Mouse (Mus musculus): Measurements from ENCODE around the gene Slc35b2.
A peak's percentile ranks its signal among the peaks of the same experiment; 100 is the strongest.

Slc35b2 gene

DNA sequence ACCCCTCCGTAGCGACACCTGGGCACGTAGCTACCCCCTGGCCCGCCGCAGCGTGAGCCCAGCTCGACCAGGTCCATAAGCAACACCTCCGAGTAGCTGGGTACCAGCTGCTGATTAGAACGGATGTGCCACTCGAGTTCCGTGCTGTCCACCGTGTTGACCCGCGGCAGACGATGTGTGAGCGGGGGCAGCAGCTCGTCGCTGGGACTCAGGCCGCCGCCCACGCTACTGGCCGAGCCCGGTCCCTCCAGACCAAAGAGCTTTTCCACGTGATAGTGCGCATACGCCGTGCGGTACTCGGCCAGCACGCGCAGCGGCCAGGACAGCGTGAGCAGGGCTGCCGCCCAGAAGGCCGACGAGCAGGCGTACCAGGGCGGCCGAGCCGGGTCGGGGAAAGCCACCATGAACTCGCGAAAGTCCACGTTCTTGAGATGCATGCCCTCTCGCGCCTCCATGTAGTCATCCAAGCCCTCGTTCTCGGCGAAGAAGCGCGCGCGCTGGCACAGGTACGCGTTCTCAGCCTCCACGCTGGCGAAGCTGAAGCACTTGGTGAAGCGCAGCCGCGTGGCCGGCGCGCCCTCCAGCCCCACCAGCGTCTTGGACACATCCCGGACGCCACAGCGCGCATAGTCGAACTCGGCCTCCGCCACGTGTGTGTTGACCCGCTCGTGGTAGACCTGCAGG, 18.3 kb upstream of the Slc35b2 start:
- no peak for DNase-seq (ENCODE audit: low spot score in 2 of 2)

DNA sequence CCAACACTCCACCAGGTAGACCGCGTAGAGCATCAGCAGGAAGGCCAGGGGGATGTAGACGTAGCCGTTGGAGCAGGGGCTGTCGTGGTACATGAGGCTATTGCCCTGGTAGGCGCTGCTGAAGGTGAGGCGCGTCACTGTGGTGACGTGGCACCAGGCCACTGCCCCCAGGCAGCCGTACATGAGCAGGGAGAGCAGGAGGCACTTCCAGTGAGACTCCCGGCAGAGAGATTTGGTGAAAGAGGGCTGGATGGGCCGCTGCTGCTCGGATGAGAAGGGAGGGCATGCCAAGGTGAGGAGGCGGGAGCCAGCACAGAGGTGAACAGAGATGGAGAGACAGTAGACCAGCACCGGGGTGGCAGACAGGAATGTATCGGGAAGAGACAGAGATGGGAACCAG, 16.7 kb upstream of the Slc35b2 start:
- DNase-seq (ENCODE audit: low spot score in 2 of 2) = no peak

DNA sequence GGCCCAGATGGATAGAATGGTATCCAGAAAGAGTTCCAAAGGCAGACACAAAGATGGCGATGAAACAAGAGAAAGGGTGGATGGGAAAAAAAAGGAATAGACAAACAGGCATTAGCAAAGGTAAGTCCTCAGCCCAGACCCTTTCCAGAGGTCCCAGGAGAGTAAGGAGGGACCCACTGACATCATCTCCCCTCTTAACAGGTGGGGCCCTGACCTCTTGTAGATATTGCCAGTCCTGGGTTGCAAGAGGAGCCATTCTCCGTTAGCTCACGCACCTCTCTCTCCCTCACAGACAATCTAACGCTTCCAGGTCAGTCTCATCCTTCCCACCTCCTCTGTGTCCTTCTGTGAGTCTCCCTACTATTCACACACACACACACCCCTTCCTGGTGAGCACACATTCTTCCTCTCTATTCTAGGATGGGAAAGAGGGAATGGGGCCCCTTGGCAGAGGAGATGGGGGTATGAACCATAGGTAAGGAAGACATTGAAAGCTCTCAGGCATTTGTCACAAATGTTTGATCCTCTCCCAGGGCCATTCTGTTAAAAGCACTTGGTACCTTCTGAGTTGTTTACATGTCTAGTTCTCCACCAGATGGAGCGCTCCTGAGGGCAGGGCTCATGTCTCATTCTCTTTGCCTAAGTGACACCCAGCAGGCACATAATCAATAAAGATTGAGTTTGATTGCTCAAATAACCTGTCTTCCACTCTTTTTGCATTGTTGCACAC, 16.0 kb upstream of the Slc35b2 start:
- DNase-seq (ENCODE audit: low spot score in 2 of 2) = no peak

DNA sequence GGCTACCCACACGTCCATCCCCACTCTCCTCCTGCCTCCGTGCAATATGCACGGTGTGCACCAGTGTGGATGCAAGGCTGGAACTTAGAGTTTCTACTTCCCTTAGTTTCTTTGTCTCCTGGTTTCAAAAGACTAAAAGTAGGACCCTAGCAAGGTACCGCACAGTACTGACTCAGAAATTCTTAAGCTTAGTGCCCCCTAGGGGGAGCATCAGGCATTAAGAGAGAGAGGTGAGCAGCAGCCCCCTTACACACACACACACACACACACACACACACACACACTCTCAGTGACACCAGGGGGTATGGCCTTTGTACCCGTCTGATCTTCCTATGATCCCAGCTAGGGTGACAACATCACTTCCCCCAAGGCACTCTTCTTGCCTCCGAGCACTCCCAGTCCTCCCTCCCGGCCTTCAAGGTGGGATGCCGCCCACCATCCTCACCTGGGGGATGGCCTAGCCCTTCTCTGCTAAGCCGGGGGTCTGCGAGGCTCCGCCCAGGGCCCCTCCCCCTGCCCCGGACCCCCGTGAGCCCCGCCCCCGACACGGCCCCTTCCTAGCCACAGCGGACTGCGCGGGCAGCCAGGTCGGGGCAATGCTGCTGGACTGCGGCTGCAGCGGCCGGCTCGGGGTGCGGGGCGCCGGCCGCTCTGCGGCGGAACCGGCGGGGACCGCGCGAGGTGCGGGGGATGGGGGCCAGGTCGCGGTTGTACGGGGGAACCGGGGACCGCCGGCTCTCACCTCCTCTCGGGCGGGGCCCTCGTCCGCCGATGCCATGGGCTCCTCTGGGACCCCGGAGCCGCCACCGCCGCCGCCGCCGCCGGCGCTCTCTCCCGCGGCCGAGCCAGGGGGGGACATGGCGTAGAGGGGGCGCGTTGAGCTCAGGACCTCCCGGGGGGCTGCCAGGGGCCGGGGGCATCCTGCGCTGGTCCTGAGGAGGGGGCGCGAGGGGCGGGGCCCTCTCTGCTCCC, 14.8 kb upstream of the Slc35b2 start:
- no peak for DNase-seq (ENCODE audit: low spot score in 2 of 2)

DNA sequence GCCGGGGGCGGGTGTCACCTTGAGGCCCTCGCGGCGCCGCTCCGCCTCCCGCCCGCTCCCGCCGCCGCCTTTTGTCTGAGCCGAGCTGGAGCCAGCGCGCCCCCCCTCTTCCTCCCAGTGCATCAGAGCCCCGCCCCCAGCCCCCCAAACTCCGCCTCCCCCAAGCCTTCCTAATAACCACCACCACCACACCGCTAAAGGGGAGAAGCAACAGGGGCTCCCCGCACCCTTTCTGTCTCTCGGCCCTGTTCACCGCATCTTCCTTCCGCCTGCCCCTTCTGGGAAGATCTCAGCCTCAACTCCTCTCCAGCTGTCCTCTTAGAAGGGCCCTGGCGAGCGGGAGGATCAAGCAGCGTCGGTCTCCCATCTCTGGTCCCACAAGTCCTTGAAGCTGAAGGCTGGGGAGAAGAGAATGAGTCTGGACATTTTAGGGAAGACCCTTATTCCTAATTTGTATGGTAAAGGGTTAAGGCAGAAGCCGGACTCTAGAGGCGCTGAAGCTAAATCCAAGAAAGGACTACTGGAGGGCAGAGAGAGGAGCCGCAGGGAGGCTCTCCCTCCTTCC, 14.0 kb upstream of the Slc35b2 start, which contains the start of gene Tmem151b:
Gene Tmem151b (minus strand): TSS at position 61 of the 565 bp plus-strand sequence.
- DNase-seq (ENCODE audit: low spot score in 2 of 2) = no peak

DNA sequence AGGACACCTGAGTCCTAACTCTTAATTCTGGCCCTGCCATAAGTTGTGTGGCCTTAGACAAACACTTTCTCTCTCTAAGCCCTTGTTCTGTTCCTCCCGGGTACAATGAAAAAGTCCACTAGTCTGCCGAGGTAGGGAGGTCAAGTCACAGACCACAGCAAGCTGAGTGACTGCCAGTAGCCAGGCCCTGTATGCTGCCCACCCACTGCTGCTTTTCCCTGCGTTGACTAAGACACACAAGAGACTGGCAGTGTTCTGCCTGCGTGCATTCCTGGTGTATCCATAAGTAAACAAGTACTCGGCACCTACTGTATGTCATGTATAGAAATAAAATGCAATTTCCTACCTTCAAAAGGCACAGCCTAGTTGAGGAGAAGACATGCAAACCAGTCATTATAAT, 13.4 kb upstream of the Slc35b2 start:
- no peak for DNase-seq (ENCODE audit: low spot score in 2 of 2)

DNA sequence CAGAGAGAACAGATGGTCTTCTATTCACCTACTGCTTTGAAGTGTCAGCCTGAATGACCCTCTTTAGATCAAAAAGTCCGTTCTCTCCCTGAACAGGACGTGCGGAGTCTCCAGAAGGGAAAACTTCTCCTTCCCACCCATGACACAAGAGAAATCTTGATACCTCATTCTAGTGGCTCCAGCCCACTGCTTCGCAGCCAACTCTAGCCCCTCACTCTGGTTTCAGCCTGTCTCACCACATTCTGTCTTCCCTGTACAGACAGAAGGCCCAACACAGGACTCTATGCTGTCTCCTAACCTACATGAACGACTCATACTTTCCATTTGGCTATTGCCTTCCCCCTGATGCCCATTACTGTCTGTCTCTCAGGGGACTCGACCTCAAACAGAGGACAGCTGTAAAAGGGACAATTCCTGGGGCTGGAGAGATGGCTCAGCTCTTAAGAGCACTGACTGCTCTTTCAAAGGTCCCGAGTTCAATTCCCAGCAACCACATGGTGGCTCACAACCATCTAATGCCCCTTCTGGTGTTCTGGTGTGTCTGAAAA, 12.4 kb upstream of the Slc35b2 start:
- no peak for DNase-seq (ENCODE audit: low spot score in 2 of 2)

DNA sequence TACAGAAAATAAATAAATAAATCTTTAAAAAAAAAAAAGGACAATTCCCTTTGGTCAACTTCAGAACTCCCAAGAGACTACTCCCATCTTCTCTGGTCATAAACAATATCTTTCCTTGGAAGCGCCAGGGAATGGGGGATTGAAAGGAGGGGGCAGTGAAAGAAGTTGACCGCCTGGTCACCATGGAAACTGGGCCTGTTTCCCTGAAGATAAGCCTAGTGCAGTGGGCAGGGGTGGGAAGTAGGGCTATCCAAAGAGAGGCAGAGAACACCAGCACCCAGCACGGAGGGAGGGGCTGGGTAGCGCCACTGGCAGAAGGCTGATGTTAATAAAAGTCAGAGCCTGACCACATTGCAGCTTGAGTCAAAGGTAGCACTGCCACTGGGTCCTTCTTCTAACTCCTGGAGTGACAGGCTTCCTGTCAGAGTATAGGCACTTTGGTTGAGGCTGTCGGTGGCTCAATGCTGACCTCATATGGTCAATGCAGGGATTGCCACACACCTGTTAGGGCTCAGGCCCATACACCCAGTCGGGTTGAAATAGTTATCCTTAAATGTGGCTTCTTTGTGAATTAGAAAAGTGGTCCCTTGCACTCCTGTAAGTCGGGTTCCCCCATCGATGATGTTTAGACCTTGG, 11.7 kb upstream of the Slc35b2 start:
- DNase-seq (ENCODE audit: low spot score in 2 of 2) = peak; percentile 70 to 75

DNA sequence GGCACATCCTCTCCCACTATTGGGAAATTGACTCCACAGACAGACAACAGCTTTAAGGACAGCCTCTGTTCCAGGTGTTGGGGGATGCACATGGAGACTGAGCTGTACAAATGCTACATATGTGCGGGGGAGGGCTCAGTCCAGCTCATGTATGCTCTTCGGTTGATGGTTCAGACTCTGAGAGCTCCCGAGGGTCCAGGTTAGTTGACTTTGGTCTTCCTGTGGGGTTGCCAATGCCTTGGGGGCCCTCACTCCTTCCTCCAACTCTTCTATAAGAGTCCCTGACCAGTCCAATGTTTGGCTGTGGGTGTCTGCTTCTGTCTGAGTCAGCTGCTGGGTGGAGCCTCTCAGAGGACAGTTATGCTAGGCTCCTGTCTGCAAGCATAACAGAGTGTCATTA, 10.6 kb upstream of the Slc35b2 start:
- DNase-seq (ENCODE audit: low spot score in 2 of 2) = no peak

DNA sequence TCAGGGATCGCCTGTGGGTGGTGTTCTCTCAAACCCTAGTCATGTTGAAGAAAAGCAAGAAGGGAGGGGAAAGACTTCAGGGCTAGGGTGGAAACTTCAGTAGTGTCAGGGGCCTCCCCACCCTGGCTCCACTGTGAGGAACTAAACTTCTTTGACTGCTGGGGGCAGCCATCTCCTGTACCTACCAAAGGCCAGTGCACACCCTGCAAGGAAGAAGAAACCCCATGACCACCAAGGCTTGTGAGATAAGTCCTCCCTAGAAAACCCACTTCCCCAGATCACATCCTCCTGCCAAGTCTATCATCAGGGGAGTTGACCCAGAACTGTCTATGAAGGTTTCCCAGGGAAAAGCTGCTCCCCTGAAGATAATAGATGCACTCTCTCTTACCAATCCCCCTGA, 9.3 kb upstream of the Slc35b2 start:
- no peak for DNase-seq (ENCODE audit: low spot score in 2 of 2)

DNA sequence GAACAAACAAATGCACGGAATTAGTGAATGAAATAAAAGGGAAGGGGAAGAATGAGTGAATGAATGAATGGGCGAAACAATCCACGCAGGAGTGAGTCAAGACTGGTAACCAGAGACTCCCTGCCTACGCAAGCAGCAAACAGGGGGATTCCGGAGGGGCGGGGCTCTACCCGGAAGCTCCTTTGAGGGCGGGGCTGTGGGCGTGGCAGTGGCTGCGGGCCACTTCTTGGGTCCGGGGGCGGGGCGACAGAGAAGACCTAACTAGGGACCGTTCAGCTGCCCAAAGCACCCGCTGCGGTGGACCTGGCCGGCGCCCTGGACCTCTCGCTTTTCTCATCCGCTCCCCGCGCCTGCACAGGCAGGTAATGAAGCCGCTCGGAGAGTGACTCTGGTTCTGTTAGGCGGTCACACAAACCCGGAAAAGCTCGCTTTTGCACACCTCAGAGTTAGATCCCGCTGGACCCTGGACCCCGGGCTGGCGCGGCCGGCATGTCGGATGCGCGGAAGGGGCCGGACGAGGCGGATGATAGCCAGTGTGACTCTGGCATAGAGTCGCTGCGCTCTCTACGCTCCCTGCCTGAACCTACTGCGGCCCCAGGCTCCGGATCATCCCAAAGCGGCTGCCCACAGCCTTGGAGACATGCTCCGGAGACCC, 8.1 kb upstream of the Slc35b2 start, which contains the start of gene Nfkbie:
Gene Nfkbie (plus strand): TSS at position 252 of the 655 bp plus-strand sequence.
- DNase-seq (ENCODE audit: low spot score in 2 of 2) = peak; percentile 93 to 94

DNA sequence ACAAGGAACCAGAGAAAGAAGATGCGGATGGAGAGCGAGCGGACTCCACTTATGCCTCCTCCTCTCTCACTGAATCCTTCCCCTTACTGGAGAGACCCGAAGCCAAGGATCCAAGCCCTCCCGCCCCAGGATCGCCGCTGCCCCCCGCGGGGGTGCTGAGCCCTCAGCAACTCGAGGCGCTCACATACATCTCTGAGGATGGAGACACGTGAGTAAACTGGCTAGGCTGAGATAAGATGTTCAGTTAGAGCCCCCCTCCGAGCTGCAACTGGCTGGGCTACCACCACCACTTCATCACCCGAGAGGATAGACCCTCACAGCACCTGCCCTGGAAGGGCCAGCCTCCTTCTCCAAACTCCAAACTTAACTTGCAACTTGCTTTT, 7.6 kb upstream of the Slc35b2 start:
- DNase-seq (ENCODE audit: low spot score in 2 of 2) = no peak

DNA sequence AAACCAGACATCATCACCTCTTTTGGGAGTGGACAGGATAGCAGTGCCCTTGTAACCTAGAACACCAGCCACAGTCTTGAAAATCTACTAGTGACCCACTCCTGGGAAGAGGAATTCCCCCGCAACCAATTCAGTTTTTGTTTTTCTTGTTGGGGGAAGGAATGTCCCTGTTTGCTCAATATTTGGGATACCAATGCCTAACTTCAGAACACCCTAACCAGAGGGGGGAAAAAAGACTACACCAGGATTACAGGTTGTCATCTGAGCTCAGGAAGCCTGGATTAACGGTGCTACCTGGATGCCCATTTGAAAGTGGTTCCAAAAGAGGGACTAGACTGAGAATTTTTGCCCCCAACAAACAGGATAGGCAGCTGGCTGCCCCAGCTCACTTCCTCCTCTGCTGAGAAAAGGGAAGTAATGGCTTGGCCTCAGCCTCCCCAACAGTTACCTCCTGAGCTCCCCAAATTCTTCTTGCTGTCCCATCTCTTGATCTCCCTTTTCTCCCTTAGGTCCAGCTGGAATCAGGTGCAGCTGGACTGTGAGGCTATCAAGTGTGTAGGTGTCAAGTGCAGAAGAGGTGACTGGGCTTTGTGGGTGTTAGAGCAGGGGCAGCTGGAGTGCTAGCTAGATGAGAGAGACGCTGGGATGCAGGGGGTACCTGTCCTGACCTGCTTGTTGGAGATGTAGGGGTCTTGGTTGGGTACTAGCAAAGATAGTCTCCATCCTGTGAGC, 7.0 kb upstream of the Slc35b2 start:
- DNase-seq (ENCODE audit: low spot score in 2 of 2) = no peak

DNA sequence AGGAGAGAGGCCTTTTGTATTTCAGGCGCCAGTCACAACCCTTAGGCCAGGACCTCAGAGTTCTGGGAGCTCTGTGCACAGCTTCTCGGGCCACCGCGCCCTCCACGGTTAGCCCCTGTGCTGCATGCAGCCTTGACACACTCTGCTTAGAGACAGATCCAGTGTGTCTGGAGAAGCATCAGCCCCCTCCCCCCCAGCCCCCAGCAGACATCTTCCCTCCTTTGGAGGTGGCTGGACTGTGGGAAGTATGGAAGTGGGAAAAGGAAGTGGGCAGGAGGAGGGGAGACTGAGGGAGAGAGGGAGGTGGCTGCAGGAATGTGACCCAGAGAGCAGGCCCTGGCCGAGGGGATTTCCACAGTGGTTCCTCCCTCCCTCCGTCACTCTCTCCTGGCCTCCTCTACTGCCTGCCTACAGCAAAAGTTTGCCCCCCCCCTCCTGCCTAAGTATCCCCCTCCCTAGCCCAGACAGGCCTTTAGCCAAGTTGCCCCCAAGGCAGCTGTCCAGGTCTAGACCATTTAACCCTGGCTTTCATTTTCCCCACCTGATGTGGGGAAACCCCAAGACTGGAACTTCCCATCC, 6.3 kb upstream of the Slc35b2 start:
- no peak for DNase-seq (ENCODE audit: low spot score in 2 of 2)

DNA sequence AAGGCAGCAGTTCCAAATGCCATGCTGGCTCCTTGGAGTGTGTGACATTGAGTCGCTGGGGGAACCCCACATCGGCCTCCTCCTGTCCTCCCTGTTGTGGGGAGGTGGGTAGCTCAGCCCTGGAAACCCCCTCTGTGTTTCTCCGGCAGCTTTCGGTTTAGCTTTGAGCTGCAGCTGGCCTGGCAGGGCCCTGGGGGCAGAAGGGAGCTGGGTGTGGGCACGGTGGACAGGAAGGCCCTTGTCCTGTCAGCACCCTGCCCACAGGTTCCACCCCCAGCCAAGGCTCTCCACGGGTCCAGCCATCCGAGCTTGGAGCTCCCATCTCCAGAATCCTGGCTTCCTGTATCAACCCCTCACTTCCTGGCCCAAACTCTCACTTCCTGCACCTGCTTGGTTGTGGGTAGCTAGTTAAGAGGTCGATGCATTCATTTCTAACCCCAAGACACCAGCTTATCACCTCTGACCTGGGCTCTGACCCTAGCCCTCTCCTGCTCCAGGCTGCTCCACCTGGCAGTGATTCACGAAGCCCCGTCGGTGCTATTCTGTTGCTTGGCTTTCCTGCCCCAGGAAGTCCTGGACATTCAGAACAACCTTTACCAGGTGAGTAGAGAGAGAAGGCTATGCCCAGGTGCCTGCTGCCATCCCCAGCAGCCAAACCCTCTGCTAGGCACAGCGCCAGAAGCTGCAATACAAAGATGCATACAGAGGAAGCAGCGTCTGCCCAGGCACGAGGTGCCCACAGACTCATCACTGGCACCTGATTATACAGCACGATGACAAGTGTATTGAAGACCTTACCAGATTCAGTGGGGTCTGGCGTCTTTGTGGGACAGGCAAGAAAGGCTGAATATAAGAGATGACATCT, 5.4 kb upstream of the Slc35b2 start:
- DNase-seq (ENCODE audit: low spot score in 2 of 2) = no peak

DNA sequence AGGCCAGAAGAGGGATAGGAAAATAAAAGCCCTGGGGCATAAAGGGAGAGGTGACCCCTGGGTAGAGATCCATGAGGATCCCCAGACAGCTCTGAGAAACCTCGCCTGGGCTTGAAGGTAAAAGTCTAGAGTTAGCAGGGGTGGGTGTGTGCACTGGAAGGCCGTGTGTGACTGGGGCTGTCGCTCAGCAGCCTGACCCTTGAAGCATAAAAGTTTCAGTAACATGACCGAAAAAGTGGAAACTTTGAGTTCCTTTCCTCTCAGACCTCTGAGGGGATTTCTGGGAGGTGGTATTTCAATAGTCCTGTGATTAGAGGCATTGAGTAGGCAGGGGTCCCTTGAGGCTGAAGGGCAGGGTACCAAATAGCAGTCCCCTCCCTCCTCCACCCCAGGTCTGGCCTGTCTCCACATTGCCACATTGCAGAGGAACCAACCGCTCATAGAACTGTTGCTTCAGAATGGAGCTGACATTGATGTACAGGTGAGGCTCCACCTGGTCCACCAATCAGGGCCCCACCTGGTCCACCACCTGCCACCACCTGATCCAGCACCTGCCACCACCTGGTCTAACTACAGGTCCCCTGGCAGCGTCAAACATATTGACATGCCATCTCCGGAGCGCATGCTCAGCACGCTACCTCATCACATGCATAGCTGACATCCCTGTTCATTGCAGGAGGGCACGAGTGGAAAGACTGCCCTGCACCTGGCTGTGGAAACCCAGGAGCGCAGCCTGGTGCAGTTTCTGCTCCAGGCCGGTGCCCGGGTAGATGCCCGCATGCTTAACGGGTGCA, 3.7 kb upstream of the Slc35b2 start:
- no peak for DNase-seq (ENCODE audit: low spot score in 2 of 2)

DNA sequence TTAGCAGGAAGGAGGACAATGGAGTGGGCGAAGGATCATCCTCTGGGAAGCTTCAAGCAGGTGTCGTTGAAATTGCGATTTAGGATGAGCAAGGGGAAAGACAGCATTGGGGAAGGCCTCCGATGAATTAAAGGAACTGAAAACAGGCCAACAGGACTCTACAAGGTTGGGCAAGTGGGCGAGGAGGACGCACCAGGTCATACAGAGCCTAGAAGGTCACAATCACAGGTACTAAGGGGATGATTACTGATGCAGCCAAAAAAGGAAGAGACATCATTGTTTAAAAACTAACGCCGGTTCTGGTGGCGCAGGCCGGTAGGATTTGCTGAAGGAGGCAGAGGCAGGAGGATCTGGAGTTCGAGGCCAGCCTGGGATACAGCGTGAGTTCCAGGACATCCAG, 458 bp upstream of the Slc35b2 start:
- no peak for DNase-seq (ENCODE audit: low spot score in 2 of 2)
